Mouse (Mus musculus): ENCODE data around the gene Atp5l. TPM values are rescaled to one million over a fixed set of nuclear protein-coding genes. Genes with fewer than 3 reads are reported as not detected.

Atp5l gene
- total RNA-seq, 1 experiment: 732 TPM

DNA sequence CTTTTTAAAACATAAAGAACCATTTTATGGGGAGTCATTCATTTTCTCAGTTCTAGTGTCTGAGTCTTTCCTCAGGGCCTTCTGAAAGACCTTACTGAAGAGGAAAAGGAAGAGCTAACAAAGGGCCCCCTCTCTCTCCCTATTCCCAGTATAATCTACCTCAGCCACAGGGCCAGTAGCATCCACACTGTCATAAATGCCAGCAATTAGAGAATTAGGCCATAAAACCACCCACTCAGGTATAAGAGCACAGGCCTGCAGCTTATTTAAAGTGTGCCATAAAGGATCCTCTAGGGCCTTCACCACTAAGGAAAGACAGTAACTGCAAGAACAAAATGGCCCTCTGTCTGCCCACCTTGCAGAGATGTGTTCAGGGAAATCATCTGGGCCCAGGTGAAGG is 46.3 kb downstream of the Atp5l start:
- DNase-seq (ENCODE audit: low read depth, low spot score): no peak
- H3K4me1 ChIP-seq (ENCODE audit: control insufficient read depth in 2 of 2, insufficient read depth in 2 of 2, low read length in 2 of 2, poor library complexity in 1 of 2): peaks cover 0 to 6% of the 10 kb centered on the region in 2 experiments; a peak in 2 of 4 replicates
- H3K4me3 ChIP-seq (ENCODE audit: insufficient read depth in 1 of 2, low read depth in 1 of 2, low read length in 2 of 2, poor library complexity in 1 of 2, severe bottlenecking in 1 of 2): no peak overlapping the region
- H3K36me3 ChIP-seq (ENCODE audit: control insufficient read depth, insufficient read depth, low read length, poor library complexity, severe bottlenecking): peaks cover 3% of the 10 kb centered on the region
- TF ChIP-seq CHD2 (IDR thresholded peaks at IDR 0.05; ENCODE audit: low read depth, low read length) (no peak), HCFC1 (IDR thresholded peaks at IDR 0.05; ENCODE audit: borderline replicate concordance, insufficient read depth, low read length) (no peak)
- H3K9ac ChIP-seq (ENCODE audit: insufficient read depth, low read depth, low read length, poor library complexity, severe bottlenecking): no peak overlapping the region
- H3K27ac ChIP-seq (ENCODE audit: insufficient read depth, low read depth, low read length, poor library complexity, severe bottlenecking): no peak overlapping the region
- in situ Hi-C loops (cut with MboI; ENCODE audit: low sequenced_read_pairs in 2 of 2, unreplicated experiment in 2 of 2): no loop called here
- no peaks in the 10 kb centered on the region for H3K9me3 ChIP-seq (ENCODE audit: control insufficient read depth, insufficient read depth, low read depth, low read length)

DNA sequence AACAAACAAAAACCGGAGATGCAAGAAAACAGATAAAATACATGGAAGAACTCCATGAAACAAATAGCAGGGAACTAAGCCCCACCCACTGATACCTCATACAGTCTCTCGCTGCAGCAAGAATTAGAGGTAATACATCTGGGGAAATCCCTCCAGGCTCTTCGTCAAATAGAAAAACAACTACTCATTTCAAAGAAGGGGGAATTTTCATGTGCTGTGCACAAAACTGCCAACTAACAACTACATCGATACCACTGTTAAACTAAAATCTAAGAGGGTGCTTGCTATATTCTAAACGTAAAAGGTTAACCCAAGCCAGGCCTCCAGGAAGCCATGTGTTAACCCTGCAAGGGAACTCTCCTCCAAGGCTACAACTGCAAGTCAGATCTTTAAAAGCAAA is 46.9 kb downstream of the Atp5l start:
- Histone ChIP-seq H3K9ac (ENCODE audit: insufficient read depth, low read depth, low read length, poor library complexity, severe bottlenecking) (no peak overlapping the region), H3K36me3 (ENCODE audit: control insufficient read depth, insufficient read depth, low read length, poor library complexity, severe bottlenecking) (peaks cover 3% of the 10 kb centered on the region), H3K9me3 (ENCODE audit: control insufficient read depth, insufficient read depth, low read depth, low read length) (no peaks in the 10 kb centered on the region), H3K4me3 (ENCODE audit: insufficient read depth in 1 of 2, low read depth in 1 of 2, low read length in 2 of 2, poor library complexity in 1 of 2, severe bottlenecking in 1 of 2) (no peak overlapping the region), H3K27ac (ENCODE audit: insufficient read depth, low read depth, low read length, poor library complexity, severe bottlenecking) (no peak overlapping the region), H3K4me1 (ENCODE audit: control insufficient read depth in 2 of 2, insufficient read depth in 2 of 2, low read length in 2 of 2, poor library complexity in 1 of 2) (peaks cover 0 to 4% of the 10 kb centered on the region in 2 experiments; a peak in 2 of 4 replicates)
- no peak for DNase-seq (ENCODE audit: low read depth, low spot score)
- no peak for TF ChIP-seq ZC3H11A (IDR thresholded peaks at IDR 0.05; ENCODE audit: borderline replicate concordance, low read depth, low read length)
- no peak for TF ChIP-seq ZNF384 (IDR thresholded peaks at IDR 0.05; ENCODE audit: low read depth, low read length)
- no peak for TF ChIP-seq MAFK (IDR thresholded peaks at IDR 0.05; ENCODE audit: insufficient read depth, low read depth, low read length)
- TF ChIP-seq HCFC1 (IDR thresholded peaks at IDR 0.05; ENCODE audit: borderline replicate concordance, insufficient read depth, low read length): no peak
- no peak for TF ChIP-seq CHD2 (IDR thresholded peaks at IDR 0.05; ENCODE audit: low read depth, low read length)
- in situ Hi-C loops (cut with MboI; ENCODE audit: low sequenced_read_pairs in 2 of 2, unreplicated experiment in 2 of 2): no loop called here

DNA sequence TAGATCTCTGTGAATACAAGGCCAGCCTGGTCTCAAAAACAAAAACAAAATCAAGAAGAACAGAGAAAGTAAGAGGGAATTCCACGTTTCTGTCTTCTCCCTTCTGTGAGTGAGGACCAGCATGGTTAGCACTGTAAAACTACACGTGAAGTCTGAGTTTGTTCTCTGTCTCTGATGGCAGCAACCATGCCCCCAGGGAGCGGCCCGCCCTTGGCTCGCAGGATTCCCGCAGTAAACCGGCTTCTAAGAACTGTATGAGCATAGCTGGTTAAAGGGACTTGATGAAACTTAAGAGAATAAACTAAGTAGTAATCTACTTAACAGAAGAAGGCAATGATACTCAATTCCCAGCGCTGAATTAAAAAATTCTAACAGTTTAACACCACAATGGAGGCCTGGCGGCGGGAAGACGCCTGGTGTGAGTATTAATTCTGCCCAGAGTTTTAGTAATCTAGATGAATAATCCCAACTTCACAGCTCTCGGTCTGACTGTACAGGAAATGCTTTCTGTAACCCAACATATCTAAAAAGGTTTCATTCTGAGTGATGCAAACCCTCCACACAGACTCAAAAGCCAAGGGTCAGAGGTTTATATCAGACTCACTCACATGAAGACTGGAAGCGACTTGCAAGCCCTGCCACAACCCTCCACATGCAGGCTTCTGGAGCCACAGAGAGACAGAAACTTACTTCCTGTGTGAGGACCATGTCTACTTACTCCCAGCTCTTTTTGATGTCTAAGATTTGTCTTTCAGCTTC is 52.0 kb downstream of the Atp5l start:
- peaks cover 2 to 10% of the 10 kb centered on the region in 2 experiments; a peak in 3 of 4 replicates for H3K4me1 ChIP-seq (ENCODE audit: control insufficient read depth in 2 of 2, insufficient read depth in 2 of 2, low read length in 2 of 2, poor library complexity in 1 of 2)
- no peak overlapping the region for H3K27ac ChIP-seq (ENCODE audit: insufficient read depth, low read depth, low read length, poor library complexity, severe bottlenecking)
- TF ChIP-seq ZC3H11A (IDR thresholded peaks at IDR 0.05; ENCODE audit: borderline replicate concordance, low read depth, low read length): no peak
- TF ChIP-seq ZNF384 (IDR thresholded peaks at IDR 0.05; ENCODE audit: low read depth, low read length): no peak
- no peak for TF ChIP-seq HCFC1 (IDR thresholded peaks at IDR 0.05; ENCODE audit: borderline replicate concordance, insufficient read depth, low read length)
- no peak for TF ChIP-seq MAFK (IDR thresholded peaks at IDR 0.05; ENCODE audit: insufficient read depth, low read depth, low read length)
- no peak for TF ChIP-seq CHD2 (IDR thresholded peaks at IDR 0.05; ENCODE audit: low read depth, low read length)
- in situ Hi-C loops (cut with MboI; ENCODE audit: low sequenced_read_pairs in 2 of 2, unreplicated experiment in 2 of 2): no loop called here
- H3K36me3 ChIP-seq (ENCODE audit: control insufficient read depth, insufficient read depth, low read length, poor library complexity, severe bottlenecking): peaks cover 15% of the 10 kb centered on the region
- no peaks in the 10 kb centered on the region for H3K9me3 ChIP-seq (ENCODE audit: control insufficient read depth, insufficient read depth, low read depth, low read length)
- no peak overlapping the region for H3K9ac ChIP-seq (ENCODE audit: insufficient read depth, low read depth, low read length, poor library complexity, severe bottlenecking)
- H3K4me3 ChIP-seq (ENCODE audit: insufficient read depth in 1 of 2, low read depth in 1 of 2, low read length in 2 of 2, poor library complexity in 1 of 2, severe bottlenecking in 1 of 2): no peak overlapping the region
- DNase-seq (ENCODE audit: low read depth, low spot score): no peak

DNA sequence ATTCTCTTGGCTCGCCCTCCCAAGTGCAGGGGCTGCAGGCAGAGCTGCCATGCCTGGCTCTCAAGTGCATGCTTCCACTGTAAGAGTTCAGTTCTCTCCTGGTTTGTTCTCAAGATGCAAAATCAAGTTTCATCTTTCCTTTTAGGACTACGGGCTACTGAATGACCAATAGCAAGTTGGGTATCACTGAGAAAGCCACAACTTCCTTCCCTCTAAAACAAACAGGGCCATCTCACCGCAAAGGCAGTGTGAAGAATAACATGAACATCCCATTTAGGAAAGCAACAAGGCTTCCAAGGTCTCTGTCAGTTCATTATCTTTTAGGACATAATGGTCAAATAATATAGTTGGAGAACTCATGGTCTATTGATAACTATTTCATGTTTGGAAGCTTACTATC is 52.9 kb downstream of the Atp5l start:
- in situ Hi-C loops (cut with MboI; ENCODE audit: low sequenced_read_pairs in 2 of 2, unreplicated experiment in 2 of 2): no loop called here
- no peak overlapping the region for H3K9ac ChIP-seq (ENCODE audit: insufficient read depth, low read depth, low read length, poor library complexity, severe bottlenecking)
- H3K27ac ChIP-seq (ENCODE audit: insufficient read depth, low read depth, low read length, poor library complexity, severe bottlenecking): no peak overlapping the region
- peaks cover 22% of the 10 kb centered on the region for H3K36me3 ChIP-seq (ENCODE audit: control insufficient read depth, insufficient read depth, low read length, poor library complexity, severe bottlenecking)
- peaks cover 2 to 10% of the 10 kb centered on the region in 2 experiments; a peak in 3 of 4 replicates for H3K4me1 ChIP-seq (ENCODE audit: control insufficient read depth in 2 of 2, insufficient read depth in 2 of 2, low read length in 2 of 2, poor library complexity in 1 of 2)
- no peaks in the 10 kb centered on the region for H3K9me3 ChIP-seq (ENCODE audit: control insufficient read depth, insufficient read depth, low read depth, low read length)
- no peak for DNase-seq (ENCODE audit: low read depth, low spot score)
- TF ChIP-seq ZC3H11A (IDR thresholded peaks at IDR 0.05; ENCODE audit: borderline replicate concordance, low read depth, low read length) (no peak), CHD2 (IDR thresholded peaks at IDR 0.05; ENCODE audit: low read depth, low read length) (no peak), MAFK (IDR thresholded peaks at IDR 0.05; ENCODE audit: insufficient read depth, low read depth, low read length) (no peak), HCFC1 (IDR thresholded peaks at IDR 0.05; ENCODE audit: borderline replicate concordance, insufficient read depth, low read length) (no peak), ZNF384 (IDR thresholded peaks at IDR 0.05; ENCODE audit: low read depth, low read length) (no peak)
- no peak overlapping the region for H3K4me3 ChIP-seq (ENCODE audit: insufficient read depth in 1 of 2, low read depth in 1 of 2, low read length in 2 of 2, poor library complexity in 1 of 2, severe bottlenecking in 1 of 2)

Measured in ES-E14 (cell line).